ENCODE assay signal across 8 mouse cellular contexts in the genomic region with DNA sequence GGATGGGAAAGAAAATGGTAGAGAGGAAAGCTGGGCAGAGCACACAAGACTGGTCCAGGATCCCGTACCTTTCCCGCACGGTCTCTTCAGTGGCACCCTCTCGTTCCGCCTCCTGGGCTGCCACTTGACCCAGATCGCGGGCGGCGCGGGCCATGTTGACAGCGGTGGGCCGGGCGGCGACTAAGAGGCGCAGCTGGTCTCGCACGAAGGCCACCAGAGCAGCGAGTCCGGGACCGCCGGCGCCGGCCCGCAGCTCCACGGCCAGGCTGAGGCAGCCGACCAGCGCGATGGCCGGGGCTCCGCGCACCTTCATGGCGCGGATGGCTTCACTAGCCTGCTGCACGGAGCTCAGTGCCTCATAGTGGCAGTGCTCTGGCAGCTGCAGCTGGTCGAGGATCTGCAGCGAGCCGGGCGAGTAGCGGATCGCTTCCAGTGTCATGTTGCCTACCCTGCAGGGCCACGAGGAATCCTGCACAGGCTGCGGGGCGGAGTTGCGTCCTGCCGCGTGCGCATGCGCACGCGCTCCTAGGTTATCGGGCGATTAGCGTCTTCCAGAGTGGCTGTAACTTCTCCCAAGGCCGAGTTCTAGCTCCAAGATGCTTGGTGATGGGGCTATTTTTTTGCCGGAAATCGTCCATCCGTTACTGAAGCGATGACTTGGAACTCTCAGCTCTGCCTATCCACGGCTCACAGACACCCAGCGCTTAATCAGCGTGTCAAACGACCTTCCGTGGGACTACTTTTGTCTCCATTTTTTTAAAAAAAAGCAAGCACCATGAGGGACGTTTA. TPM values are rescaled to one million over a fixed set of nuclear protein-coding genes. Genes with fewer than 3 reads are reported as not detected.
DNase-seq lines count a peak whose midpoint lies in the region; ATAC-seq and TF ChIP-seq lines count a peak whose summit lies in the region.

A gene (minus strand): TSS at position 505 of the 789 bp plus-strand sequence.

- H3K4me1 ChIP-seq in ES-E14 (ENCODE audit: control insufficient read depth in 2 of 2, insufficient read depth in 2 of 2, low read length in 2 of 2, poor library complexity in 1 of 2) = peaks cover 0 to 6% of the 10 kb centered on the region in 2 experiments; a peak in 1 of 4 replicates
- peaks cover 18% of the 10 kb centered on the region for H3K4me1 ChIP-seq in forebrain, embryonic 12.5 days
- H3K4me1 ChIP-seq in heart, embryonic 16.5 days (ENCODE audit: control insufficient read depth, insufficient read depth, low read length) = peaks cover 11% of the 10 kb centered on the region
- H3K4me1 ChIP-seq in neural tube, embryonic 15.5 days = peaks cover 20% of the 10 kb centered on the region

- WGBS in forebrain, embryonic 12.5 days = under 1% methylated on average over 64 of the region's 64 CpGs
- under 1% methylated on average over 64 of the region's 64 CpGs for WGBS in heart, embryonic 16.5 days
- WGBS in neural tube, embryonic 15.5 days = under 1% methylated on average over 63 of the region's 64 CpGs

- peak within 1 kb of the TSS; percentile 93 for H3K4me2 ChIP-seq in forebrain, embryonic 12.5 days
- peak within 1 kb of the TSS; percentile 96 for H3K4me2 ChIP-seq in heart, embryonic 16.5 days (ENCODE audit: low read depth, low read length)
- peak within 1 kb of the TSS; percentile 94 for H3K4me2 ChIP-seq in neural tube, embryonic 15.5 days

- H3K9me3 ChIP-seq in ES-E14 (ENCODE audit: control insufficient read depth, insufficient read depth, low read depth, low read length) = no peaks in the 10 kb centered on the region; the same call in 1 of the 2 replicates
- no peaks in the 10 kb centered on the region for H3K9me3 ChIP-seq in forebrain, embryonic 12.5 days
- no peaks in the 10 kb centered on the region for H3K9me3 ChIP-seq in heart, embryonic 16.5 days (replicated peaks; ENCODE audit: control insufficient read depth, low read length)
- no peaks in the 10 kb centered on the region for H3K9me3 ChIP-seq in neural tube, embryonic 15.5 days (replicated peaks)

- ATAC-seq in forebrain, embryonic 12.5 days (ENCODE audit: low FRiP score) = peak; percentile 90
- peak; percentile 90 for ATAC-seq in heart, embryonic 16.5 days (replicated peaks; ENCODE audit: extremely low read depth, insufficient read depth, low FRiP score)
- ATAC-seq in neural tube, embryonic 15.5 days (ENCODE audit: low FRiP score) = peak; percentile 87

- peak; percentile 82 for DNase-seq in ES-E14 (ENCODE audit: low read depth, low spot score)
- peak; percentile 83 for DNase-seq in c-Kit-positive CD71-positive TER-119-positive erythroid progenitor cells, embryonic 14.5 days (ENCODE audit: low spot score)
- peak; percentile 84 to 92 for DNase-seq in kidney, postnatal 25 days
- DNase-seq in lung, adult 18-20 months = peak; percentile 81 to 85
- DNase-seq in testis, postnatal 10 days (ENCODE audit: low spot score) = peak; percentile 87

- H3K27ac ChIP-seq in ES-E14 (ENCODE audit: insufficient read depth, low read depth, low read length, poor library complexity, severe bottlenecking) = peak within 1 kb of the TSS; percentile 38; the same call in 1 of the 2 replicates
- peak within 1 kb of the TSS; percentile 92 for H3K27ac ChIP-seq in forebrain, embryonic 12.5 days
- H3K27ac ChIP-seq in heart, embryonic 16.5 days (ENCODE audit: low read length) = peak within 1 kb of the TSS; percentile 91
- H3K27ac ChIP-seq in neural tube, embryonic 15.5 days (replicated peaks) = peak within 1 kb of the TSS; percentile 93

- in situ Hi-C loops in ES-E14 (cut with MboI; ENCODE audit: low sequenced_read_pairs in 2 of 2, unreplicated experiment in 2 of 2) = no loop called here

- peak within 1 kb of the TSS; percentile 78 to 89 for H3K4me3 ChIP-seq in ES-E14 (ENCODE audit: insufficient read depth in 1 of 2, low read depth in 1 of 2, low read length in 2 of 2, poor library complexity in 1 of 2, severe bottlenecking in 1 of 2)
- H3K4me3 ChIP-seq in forebrain, embryonic 12.5 days (replicated peaks) = peak within 1 kb of the TSS; percentile 78
- peak within 1 kb of the TSS; percentile 86 for H3K4me3 ChIP-seq in heart, embryonic 16.5 days (ENCODE audit: low read length)
- H3K4me3 ChIP-seq in neural tube, embryonic 15.5 days (replicated peaks) = peak within 1 kb of the TSS; percentile 78

- peak within 1 kb of the TSS; percentile 89 for H3K9ac ChIP-seq in ES-E14 (ENCODE audit: insufficient read depth, low read depth, low read length, poor library complexity, severe bottlenecking)
- peak within 1 kb of the TSS; percentile 81 for H3K9ac ChIP-seq in forebrain, embryonic 12.5 days
- H3K9ac ChIP-seq in heart, embryonic 16.5 days (ENCODE audit: low read length) = peak within 1 kb of the TSS; percentile 88
- H3K9ac ChIP-seq in neural tube, embryonic 15.5 days (replicated peaks) = peak within 1 kb of the TSS; percentile 85

- no peaks in the 10 kb centered on the region for H3K27me3 ChIP-seq in forebrain, embryonic 12.5 days
- H3K27me3 ChIP-seq in heart, embryonic 16.5 days (ENCODE audit: control insufficient read depth, insufficient read depth, low read length) = no peaks in the 10 kb centered on the region
- no peaks in the 10 kb centered on the region for H3K27me3 ChIP-seq in neural tube, embryonic 15.5 days (replicated peaks)

- peaks cover 53% of the 10 kb centered on the region for H3K36me3 ChIP-seq in ES-E14 (ENCODE audit: control insufficient read depth, insufficient read depth, low read length, poor library complexity, severe bottlenecking)
- H3K36me3 ChIP-seq in forebrain, embryonic 12.5 days (replicated peaks) = peaks cover 71% of the 10 kb centered on the region
- H3K36me3 ChIP-seq in heart, embryonic 16.5 days (ENCODE audit: control insufficient read depth, insufficient read depth) = peaks cover 37% of the 10 kb centered on the region
- peaks cover 70% of the 10 kb centered on the region for H3K36me3 ChIP-seq in neural tube, embryonic 15.5 days

TF ChIP-seq in ES-E14, 5 proteins besides CTCF, POLR2A, EP300 and RAD21:
- TF ChIP-seq HCFC1 (IDR thresholded peaks at IDR 0.05; ENCODE audit: borderline replicate concordance, insufficient read depth, low read length) = no peak
- no peak for TF ChIP-seq MAFK (IDR thresholded peaks at IDR 0.05; ENCODE audit: insufficient read depth, low read depth, low read length)
- peak; percentile 55; the same call in 1 of the 2 replicates for TF ChIP-seq ZNF384 (IDR thresholded peaks at IDR 0.05; ENCODE audit: low read depth, low read length)
TF ChIP-seq in ES-E14: peak in this region for 1.

RNA-seq across cellular contexts. Expression of the gene that starts here (rescaled TPM):
- 32.7 and 55.6 TPM in 2 replicates for total RNA-seq in ES-E14 (2012; rRNA removed)
- 49.1 and 60.1 TPM in 2 replicates for polyA plus RNA-seq in forebrain, embryonic 12.5 days (2016; fragmentation: Nextera tagmentation; extraction: Ambion mirVana)
- polyA plus RNA-seq in heart, embryonic 16.5 days (2015; fragmentation: Nextera tagmentation; extraction: Ambion mirVana) = 45.0 and 46.2 TPM in 2 replicates
- polyA plus RNA-seq in neural tube, embryonic 15.5 days (2015; fragmentation: Nextera tagmentation; extraction: Ambion mirVana) = 51.5 and 58.8 TPM in 2 replicates

Comparison
In these comparisons a context has a peak if more than half of its experiments do, and no peak if none do; other contexts are left out.
1. Peak in every context shown above with its lines: DNase-seq, ATAC-seq, H3K4me3 ChIP-seq and H3K27ac ChIP-seq.
2. H3K27ac ChIP-seq: peak in every context shown above with its lines; median percentile 93 in neural tube, embryonic 15.5 days; 92 in forebrain, embryonic 12.5 days; 91 in heart, embryonic 16.5 days; 38 in ES-E14.